Mouse (Mus musculus) heart, postnatal 0 days (tissue): ENCODE measurements at regions not wholly inside any gene's neighbourhood (a gene's known extent, or its start where the extent isn't known, plus 50 kb on each side); places are given as distances from the start of the nearest gene placed in this dataset.

Source experiments
- ATAC-seq: fragments of 200-750 bp; cut with Nextera tagmentation; 2 replicates; pipeline ENCODE4 v1.8.0; 2017; ENCODE audit warnings: low read depth, moderate number of reproducible peaks, moderate library complexity; ENCODE audit not compliant: insufficient read depth
- DNase-seq: peaks from one replicate; pipeline ENCODE4 v3.0.0-alpha.2; 2016; ENCODE audit warnings: low spot score
- H3K27ac ChIP-seq: fragments of 300-500 bp; sonication (generic); 2 replicates; pipeline ENCODE4 v1.5.1; 2014; ENCODE audit warnings: low read depth, mild to moderate bottlenecking
- H3K27me3 ChIP-seq: fragments of 300-500 bp; sonication (generic); 2 replicates; pipeline ENCODE4 v1.6.1; 2014; ENCODE audit warnings: low read length, mixed read lengths; ENCODE audit not compliant: control insufficient read depth, insufficient read depth
- H3K36me3 ChIP-seq: fragments of 300-500 bp; sonication (generic); replicated peaks from 2 replicates; pipeline ENCODE4 v1.6.1; 2014; ENCODE audit warnings: low read length, mixed read lengths; ENCODE audit not compliant: control insufficient read depth, insufficient read depth
- H3K4me1 ChIP-seq: fragments of 300-500 bp; sonication (generic); 2 replicates; pipeline ENCODE4 v1.6.1; 2014; ENCODE audit warnings: antibody characterized with exemption; ENCODE audit not compliant: control insufficient read depth, insufficient read depth
- H3K4me2 ChIP-seq: fragments of 300-500 bp; sonication (generic); 2 replicates; pipeline ENCODE4 v1.6.1; 2014; ENCODE audit warnings: low read depth, mild to moderate bottlenecking, low read length, moderate library complexity
- H3K4me3 ChIP-seq: fragments of 300-500 bp; sonication (generic); 2 replicates; pipeline ENCODE4 v1.5.1; 2014; ENCODE audit warnings: low read depth, low read length
- H3K9ac ChIP-seq: fragments of 300-500 bp; sonication (generic); replicated peaks from 2 replicates; pipeline ENCODE4 v1.6.1; 2014; ENCODE audit warnings: low read depth, low read length, mixed read lengths
- H3K9me3 ChIP-seq: fragments of 300-500 bp; sonication (generic); replicated peaks from 2 replicates; pipeline ENCODE4 v1.6.1; 2016; ENCODE audit warnings: low read length; ENCODE audit not compliant: control insufficient read depth
- CTCF ChIP-seq: IDR thresholded peaks from 2 replicates; pipeline ENCODE4 v1.5.1; 2016; ENCODE audit warnings: antibody characterized with exemption, control low read depth, low read depth
- EP300 ChIP-seq: IDR thresholded peaks from 2 replicates; pipeline ENCODE4 v1.6.1; 2016; ENCODE audit warnings: antibody characterized with exemption, low read depth
- WGBS: fragments of 180-500 bp; shearing (Covaris S2); extraction: QIAGEN DNeasy Blood & Tissue Kit; methylation state at CpG from one replicate; pipeline ENCODE4 v1.1.7; 2014; 5-methylcytosine and 5-hydroxymethylcytosine counted together

- H3K9me3 ChIP-seq, result no peaks in the 10 kb centered on the region
- 64% methylated on average over 2 of the region's 2 CpGs for WGBS
- H3K27me3 ChIP-seq, result no peaks in the 10 kb centered on the region
- no peaks in the 10 kb centered on the region for H3K4me1 ChIP-seq
- H3K9ac ChIP-seq, result no peak overlapping the region
- TF ChIP-seq EP300, result no peak
- TF ChIP-seq CTCF, result no peak
- no peak overlapping the region for H3K27ac ChIP-seq
- no peak overlapping the region for H3K4me2 ChIP-seq
- no peak overlapping the region for H3K4me3 ChIP-seq
- no peaks in the 10 kb centered on the region for H3K36me3 ChIP-seq
- DNase-seq, result no peak
- no peak for ATAC-seq
Observed at GRCm38 (mm10) chr7:95725716-95726487, 445.1 kb upstream of the Tenm4 start.

- Histone ChIP-seq H3K4me2 (no peak overlapping the region), H3K36me3 (no peaks in the 10 kb centered on the region), H3K27ac (no peak overlapping the region), H3K9me3 (no peaks in the 10 kb centered on the region), H3K27me3 (no peaks in the 10 kb centered on the region), H3K4me3 (no peak overlapping the region), H3K4me1 (no peaks in the 10 kb centered on the region), H3K9ac (no peak overlapping the region)
- no peak for DNase-seq
- WGBS, result 78% methylated on average over 1 of the region's 1 CpGs
- ATAC-seq, result no peak
- TF ChIP-seq EP300 (no peak), CTCF (no peak)
Observed at GRCm38 (mm10) chr7:95733807-95734206, 437.2 kb upstream of the Tenm4 start.

- DNase-seq (no peak), ATAC-seq (no peak)
- WGBS, result 79% methylated on average over 5 of the region's 5 CpGs
- no peaks in the 10 kb centered on the region for H3K9me3 ChIP-seq
- H3K9ac ChIP-seq, result no peak overlapping the region
- no peaks in the 10 kb centered on the region for H3K4me1 ChIP-seq
- H3K4me3 ChIP-seq, result no peak overlapping the region
- no peaks in the 10 kb centered on the region for H3K27me3 ChIP-seq
- H3K36me3 ChIP-seq, result no peaks in the 10 kb centered on the region
- H3K27ac ChIP-seq, result no peak overlapping the region
- TF ChIP-seq EP300 (no peak), CTCF (no peak)
- H3K4me2 ChIP-seq, result no peak overlapping the region
Observed at GRCm38 (mm10) chr7:95734587-95734986, 436.5 kb upstream of the Tenm4 start.

GRCm38 (mm10) chr7:95736716-95737115, 434.3 kb upstream of the Tenm4 start:
- no peak overlapping the region for H3K4me2 ChIP-seq
- no peak overlapping the region for H3K9ac ChIP-seq
- DNase-seq, result no peak
- H3K27ac ChIP-seq, result no peak overlapping the region
- H3K4me1 ChIP-seq, result no peaks in the 10 kb centered on the region
- TF ChIP-seq EP300 (no peak), CTCF (no peak)
- no peak for ATAC-seq
- H3K4me3 ChIP-seq, result no peak overlapping the region
- H3K36me3 ChIP-seq, result no peaks in the 10 kb centered on the region
- no peaks in the 10 kb centered on the region for H3K9me3 ChIP-seq
- no peaks in the 10 kb centered on the region for H3K27me3 ChIP-seq

- ATAC-seq (no peak), DNase-seq (no peak)
- 48% methylated on average over 2 of the region's 2 CpGs for WGBS
- TF ChIP-seq CTCF, result no peak
- no peak for TF ChIP-seq EP300
- Histone ChIP-seq H3K9ac (no peak overlapping the region), H3K4me3 (no peak overlapping the region), H3K27me3 (no peaks in the 10 kb centered on the region), H3K4me2 (no peak overlapping the region), H3K4me1 (no peaks in the 10 kb centered on the region), H3K27ac (no peak overlapping the region), H3K9me3 (no peaks in the 10 kb centered on the region), H3K36me3 (no peaks in the 10 kb centered on the region)
Observed at GRCm38 (mm10) chr7:95738725-95739245, 432.3 kb upstream of the Tenm4 start.

GRCm38 (mm10) chr7:95739779-95740178, 431.3 kb upstream of the Tenm4 start:
- WGBS, result 76% methylated on average over 5 of the region's 5 CpGs
- ATAC-seq, result no peak
- H3K27me3 ChIP-seq, result no peaks in the 10 kb centered on the region
- H3K27ac ChIP-seq, result no peak overlapping the region
- H3K4me3 ChIP-seq, result no peak overlapping the region
- H3K4me1 ChIP-seq, result no peaks in the 10 kb centered on the region
- no peak overlapping the region for H3K4me2 ChIP-seq
- TF ChIP-seq EP300 (no peak), CTCF (no peak)
- H3K36me3 ChIP-seq, result no peaks in the 10 kb centered on the region
- DNase-seq, result no peak
- no peaks in the 10 kb centered on the region for H3K9me3 ChIP-seq
- no peak overlapping the region for H3K9ac ChIP-seq
